Mouse (Mus musculus): ENCODE results near the gene Lmln. TPM values are rescaled to one million over a fixed set of nuclear protein-coding genes. Genes with fewer than 3 reads are reported as not detected.
"Not testable (repeated sequence)": the region's sequence is repeated elsewhere in the genome, so short reads cannot be mapped to it uniquely, and the experiment has no call there.

Lmln gene
- polyA plus RNA-seq, 1 experiment = 12.2 TPM

- WGBS = 18% methylated on average over 8 of the region's 8 CpGs
- Histone ChIP-seq H3K4me1 (ENCODE audit: control insufficient read depth, insufficient read depth, low read length) (peaks cover 9% of the 10 kb centered on the region; the same call in 1 of the 2 replicates), H3K4me3 (replicated peaks; ENCODE audit: insufficient read depth, low read depth, low read length) (no peak overlapping the region), H3K27ac (ENCODE audit: insufficient read depth, low read length) (no peak overlapping the region), H3K27me3 (ENCODE audit: control insufficient read depth, insufficient read depth, low read length) (no peaks in the 10 kb centered on the region)
- no peak for TF ChIP-seq POLR2A (IDR thresholded peaks at IDR 0.05; ENCODE audit: borderline replicate concordance, insufficient read depth, low read length)
- TF ChIP-seq CTCF (IDR thresholded peaks at IDR 0.05; ENCODE audit: borderline replicate concordance, insufficient read depth, low read depth, low read length) = no peak
- DNase-seq = peak in 1 of 2 experiments; percentile 30
Observed at GRCm38 (mm10) chr16:33123373-33123772, 61.1 kb downstream of the Lmln start.

GRCm38 (mm10) chr16:33123938-33124820 lies 61.9 kb downstream of the Lmln start:
- no peak for DNase-seq
- no peak for TF ChIP-seq POLR2A (IDR thresholded peaks at IDR 0.05; ENCODE audit: borderline replicate concordance, insufficient read depth, low read length)
- TF ChIP-seq CTCF (IDR thresholded peaks at IDR 0.05; ENCODE audit: borderline replicate concordance, insufficient read depth, low read depth, low read length) = no peak
- no peak overlapping the region for H3K4me3 ChIP-seq (replicated peaks; ENCODE audit: insufficient read depth, low read depth, low read length)
- no peaks in the 10 kb centered on the region for H3K27me3 ChIP-seq (ENCODE audit: control insufficient read depth, insufficient read depth, low read length)
- no peak overlapping the region for H3K27ac ChIP-seq (ENCODE audit: insufficient read depth, low read length)
- H3K4me1 ChIP-seq (ENCODE audit: control insufficient read depth, insufficient read depth, low read length) = peaks cover 9% of the 10 kb centered on the region; the same call in 1 of the 2 replicates
- 61% methylated on average over 24 of the region's 24 CpGs for WGBS

- H3K4me3 ChIP-seq (replicated peaks; ENCODE audit: insufficient read depth, low read depth, low read length) = no peak overlapping the region
- H3K4me1 ChIP-seq (ENCODE audit: control insufficient read depth, insufficient read depth, low read length) = peaks cover 9% of the 10 kb centered on the region; the same call in 1 of the 2 replicates
- no peaks in the 10 kb centered on the region for H3K27me3 ChIP-seq (ENCODE audit: control insufficient read depth, insufficient read depth, low read length)
- TF ChIP-seq CTCF (IDR thresholded peaks at IDR 0.05; ENCODE audit: borderline replicate concordance, insufficient read depth, low read depth, low read length) = no peak
- TF ChIP-seq POLR2A (IDR thresholded peaks at IDR 0.05; ENCODE audit: borderline replicate concordance, insufficient read depth, low read length) = no peak
- DNase-seq = no peak
- WGBS = 22% methylated on average over 6 of the region's 6 CpGs
- no peak overlapping the region for H3K27ac ChIP-seq (ENCODE audit: insufficient read depth, low read length)
Observed at GRCm38 (mm10) chr16:33127052-33127451, 64.7 kb downstream of the Lmln start.

GRCm38 (mm10) chr16:33130731-33131130 lies 68.4 kb downstream of the Lmln start:
- H3K4me1 ChIP-seq (ENCODE audit: control insufficient read depth, insufficient read depth, low read length) = no peaks in the 10 kb centered on the region
- H3K27me3 ChIP-seq (ENCODE audit: control insufficient read depth, insufficient read depth, low read length) = no peaks in the 10 kb centered on the region
- peak in 1 of 2 experiments; percentile 9 for DNase-seq
- TF ChIP-seq CTCF (IDR thresholded peaks at IDR 0.05; ENCODE audit: borderline replicate concordance, insufficient read depth, low read depth, low read length) (no peak), POLR2A (IDR thresholded peaks at IDR 0.05; ENCODE audit: borderline replicate concordance, insufficient read depth, low read length) (no peak)
- H3K27ac ChIP-seq (ENCODE audit: insufficient read depth, low read length) = no peak overlapping the region
- WGBS = 5% methylated on average over 4 of the region's 4 CpGs
- H3K4me3 ChIP-seq (replicated peaks; ENCODE audit: insufficient read depth, low read depth, low read length) = no peak overlapping the region

- whole genome bisulfite sequencing = 18% methylated on average over 13 of the region's 13 CpGs
- H3K27ac ChIP-seq (ENCODE audit: insufficient read depth, low read length) = no peak overlapping the region
- DNase-seq = no peak
- H3K4me3 ChIP-seq (replicated peaks; ENCODE audit: insufficient read depth, low read depth, low read length) = peak overlapping the region; percentile 33
- H3K27me3 ChIP-seq (ENCODE audit: control insufficient read depth, insufficient read depth, low read length) = no peaks in the 10 kb centered on the region
- H3K4me1 ChIP-seq (ENCODE audit: control insufficient read depth, insufficient read depth, low read length) = no peaks in the 10 kb centered on the region
- TF ChIP-seq POLR2A (IDR thresholded peaks at IDR 0.05; ENCODE audit: borderline replicate concordance, insufficient read depth, low read length) (no peak), CTCF (IDR thresholded peaks at IDR 0.05; ENCODE audit: borderline replicate concordance, insufficient read depth, low read depth, low read length) (no peak)
Observed at GRCm38 (mm10) chr16:33133186-33133585, 70.9 kb downstream of the Lmln start.

- Histone ChIP-seq H3K27ac (ENCODE audit: insufficient read depth, low read length) (no peak overlapping the region), H3K4me3 (replicated peaks; ENCODE audit: insufficient read depth, low read depth, low read length) (no peak overlapping the region), H3K27me3 (ENCODE audit: control insufficient read depth, insufficient read depth, low read length) (no peaks in the 10 kb centered on the region), H3K4me1 (ENCODE audit: control insufficient read depth, insufficient read depth, low read length) (no peaks in the 10 kb centered on the region)
- DNase-seq = no peak
- WGBS = 74% methylated on average over 4 of the region's 4 CpGs
- no peak for TF ChIP-seq POLR2A (IDR thresholded peaks at IDR 0.05; ENCODE audit: borderline replicate concordance, insufficient read depth, low read length)
- no peak for TF ChIP-seq CTCF (IDR thresholded peaks at IDR 0.05; ENCODE audit: borderline replicate concordance, insufficient read depth, low read depth, low read length)
Observed at GRCm38 (mm10) chr16:33135167-33135566, 72.8 kb downstream of the Lmln start.

GRCm38 (mm10) chr16:33139061-33139460 lies 76.7 kb downstream of the Lmln start:
- not testable (repeated sequence) for H3K4me3 ChIP-seq (replicated peaks; ENCODE audit: insufficient read depth, low read depth, low read length); H3K27me3 ChIP-seq (ENCODE audit: control insufficient read depth, insufficient read depth, low read length); H3K27ac ChIP-seq (ENCODE audit: insufficient read depth, low read length); H3K4me1 ChIP-seq (ENCODE audit: control insufficient read depth, insufficient read depth, low read length); DNase-seq
- WGBS = 87% methylated on average over 7 of the region's 7 CpGs

GRCm38 (mm10) chr16:33141758-33142280 lies 79.5 kb downstream of the Lmln start:
- no peaks in the 10 kb centered on the region for H3K4me1 ChIP-seq (ENCODE audit: control insufficient read depth, insufficient read depth, low read length)
- 54% methylated on average over 3 of the region's 3 CpGs for WGBS
- no peak overlapping the region for H3K27ac ChIP-seq (ENCODE audit: insufficient read depth, low read length)
- TF ChIP-seq CTCF (IDR thresholded peaks at IDR 0.05; ENCODE audit: borderline replicate concordance, insufficient read depth, low read depth, low read length) (no peak), POLR2A (IDR thresholded peaks at IDR 0.05; ENCODE audit: borderline replicate concordance, insufficient read depth, low read length) (no peak)
- no peaks in the 10 kb centered on the region for H3K27me3 ChIP-seq (ENCODE audit: control insufficient read depth, insufficient read depth, low read length)
- H3K4me3 ChIP-seq (replicated peaks; ENCODE audit: insufficient read depth, low read depth, low read length) = no peak overlapping the region
- DNase-seq = no peak

Measured in cerebellum, adult 2 months (tissue).